Mouse (Mus musculus) mouse embryonic stem cell (cell line): ENCODE measurements around the gene Rwdd4a.

Source experiments
- in situ Hi-C, 2 experiments: fragments of 300-500 bp; cut with MboI; formaldehyde crosslinking; loops; 1 replicate in 1 of 2; 3 replicates in 1 of 2; pipeline ENCODE4 v1.14.3; 2019 to 2020; ENCODE audit warnings: low sequenced_read_pairs in 2 of 2, low pct_unique_long_range_greater_than_20kb in 1 of 2, mixed read lengths in 1 of 2; ENCODE audit not compliant: unreplicated experiment in 1 of 2

Rwdd4a gene

GRCm38 (mm10) chr8:47533344-47534125, at the start of gene Rwdd4a, which contains the start of gene Trappc11:
TSS of gene Rwdd4a (plus strand) at chr8:47533664.
TSS of gene Trappc11 (minus strand) at chr8:47533470.
- in situ Hi-C loops: no loop called here

GRCm38 (mm10) chr8:47487231-47487630, 46.2 kb upstream of the Rwdd4a start:
- in situ Hi-C loops: no loop called here

- in situ Hi-C loops: no loop called here
Observed at GRCm38 (mm10) chr8:47493106-47493505, 40.4 kb upstream of the Rwdd4a start.

DNA sequence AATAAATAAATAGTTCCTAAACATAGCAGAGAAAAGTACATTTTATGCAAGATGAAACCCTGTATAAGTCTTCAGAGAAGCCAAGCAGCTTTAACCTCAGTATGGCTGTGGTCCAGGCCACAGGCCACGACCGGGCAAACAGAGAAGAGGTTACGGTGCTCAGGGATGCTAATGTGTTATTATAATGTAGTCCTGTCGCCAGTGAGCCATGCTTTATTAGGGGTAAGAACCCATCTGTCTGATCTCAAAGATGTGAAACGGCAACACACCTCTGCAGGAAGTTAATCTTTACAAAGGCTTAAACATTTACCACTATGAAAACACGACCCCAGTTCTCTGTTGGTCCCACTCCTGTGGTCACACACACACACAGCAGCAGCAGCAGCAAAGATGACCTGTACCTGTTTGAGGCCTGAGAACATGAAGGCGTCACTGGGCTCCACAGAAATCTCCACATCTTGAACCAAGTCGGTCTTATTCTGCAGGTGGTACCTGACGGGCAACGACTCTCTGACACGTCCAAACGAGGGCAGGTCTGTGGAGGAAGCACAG, 38.8 kb upstream of the Rwdd4a start:
- in situ Hi-C loops: no loop called here

- in situ Hi-C loops: no loop called here
Observed at GRCm38 (mm10) chr8:47495428-47495827, 38.0 kb upstream of the Rwdd4a start.

GRCm38 (mm10) chr8:47501994-47502393, 31.5 kb upstream of the Rwdd4a start:
- in situ Hi-C loops: no loop called here

DNA sequence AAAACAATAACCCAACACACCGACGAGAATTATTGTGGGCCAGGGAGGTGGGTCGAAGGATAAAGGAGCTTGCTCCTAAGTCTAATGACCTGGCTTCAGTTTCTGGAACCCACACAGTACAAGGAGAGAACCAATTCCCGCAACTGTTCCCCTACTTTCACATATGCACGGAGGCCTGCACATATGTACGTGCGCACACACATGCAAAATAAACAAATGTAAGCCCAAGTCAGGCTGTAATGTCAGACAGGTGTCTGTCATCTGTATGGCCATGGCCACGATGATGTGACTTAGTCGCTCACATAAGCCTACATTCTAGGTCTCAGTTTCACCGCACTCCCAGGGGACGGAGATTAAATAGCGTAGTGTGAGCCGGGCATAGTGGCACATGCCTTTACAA, 30.9 kb upstream of the Rwdd4a start:
- in situ Hi-C loops: no loop called here

DNA sequence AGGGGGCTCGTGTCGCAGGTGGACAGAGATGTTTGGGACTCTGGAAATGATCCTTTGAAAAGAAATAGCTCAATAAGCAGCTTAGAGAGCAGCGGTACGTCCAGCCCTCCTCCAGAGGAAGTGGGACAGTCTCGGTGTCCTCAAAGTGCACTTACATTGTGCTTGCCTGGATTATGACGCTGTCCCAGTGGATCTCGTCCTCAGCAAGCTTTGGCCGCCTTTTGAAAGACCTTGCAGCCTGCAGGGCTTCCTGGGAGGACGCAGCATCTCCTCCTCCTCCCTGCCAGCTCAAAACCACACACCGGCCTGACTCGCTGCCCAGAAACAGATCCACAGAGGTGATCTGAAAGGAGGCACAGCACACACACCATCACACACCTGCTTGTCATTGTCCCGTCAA, 28.0 kb upstream of the Rwdd4a start:
- in situ Hi-C loops: no loop called here

DNA sequence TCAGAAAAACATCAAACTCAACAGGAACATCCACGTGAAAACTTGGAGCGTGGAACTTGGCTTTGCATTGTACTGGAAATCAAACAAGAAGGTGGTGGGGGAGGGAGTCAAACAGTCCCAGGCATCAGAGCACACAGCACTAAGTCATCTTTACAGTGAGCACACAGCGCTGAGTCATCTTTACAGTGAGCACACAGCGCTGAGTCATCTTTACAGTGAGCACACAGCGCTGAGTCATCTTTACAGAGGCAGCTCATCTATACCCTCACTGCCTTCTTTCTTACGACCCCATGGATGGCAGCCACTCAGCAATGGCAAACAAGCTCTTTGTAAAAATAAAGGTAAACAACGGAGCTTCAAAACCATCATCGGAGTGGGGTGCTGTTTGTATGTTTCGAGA, 22.5 kb upstream of the Rwdd4a start:
- in situ Hi-C loops: no loop called here

- in situ Hi-C loops: no loop called here
Observed at GRCm38 (mm10) chr8:47513601-47514000, 19.9 kb upstream of the Rwdd4a start.

DNA sequence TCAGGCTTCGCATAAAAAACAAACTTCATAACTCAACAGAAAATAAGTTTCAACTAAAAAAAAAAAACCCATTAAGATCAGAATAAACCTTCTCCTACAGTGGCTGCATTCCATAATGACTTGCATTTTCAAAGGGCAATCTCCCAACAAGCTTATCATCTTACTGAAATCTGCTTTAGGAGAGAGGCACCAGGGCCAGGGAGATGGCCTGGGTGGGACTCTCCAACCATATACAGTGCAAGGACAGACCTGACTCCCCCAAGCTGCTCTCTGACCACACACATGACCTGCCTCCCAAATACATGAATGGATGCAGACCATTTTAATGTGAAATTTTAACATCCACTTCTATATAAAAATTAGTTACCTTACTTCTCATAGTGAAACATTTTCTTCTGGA, 5.4 kb upstream of the Rwdd4a start:
- in situ Hi-C loops: no loop called here

GRCm38 (mm10) chr8:47538323-47538722, 4.9 kb downstream of the Rwdd4a start:
- in situ Hi-C loops: no loop called here

DNA sequence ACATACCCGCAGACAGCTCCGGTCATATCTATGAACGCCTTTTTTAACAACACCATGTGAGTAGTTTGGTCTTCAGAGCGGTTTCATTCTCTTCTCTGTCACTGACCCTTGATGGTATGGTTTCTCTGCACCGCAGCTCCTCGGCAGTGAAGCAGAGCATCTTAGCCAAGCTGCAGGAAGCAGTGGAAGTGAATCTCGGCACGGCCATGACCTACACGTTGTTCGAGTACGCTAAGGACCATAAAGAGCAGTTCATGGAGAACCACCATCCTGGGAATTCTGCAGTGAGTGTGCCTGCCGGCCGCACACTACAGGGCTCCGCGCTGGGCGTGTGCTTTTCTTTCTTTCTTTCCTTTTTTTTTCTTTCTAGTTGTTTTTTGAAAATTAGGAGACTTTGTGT, 9.3 kb downstream of the Rwdd4a start:
- in situ Hi-C loops: no loop called here

DNA sequence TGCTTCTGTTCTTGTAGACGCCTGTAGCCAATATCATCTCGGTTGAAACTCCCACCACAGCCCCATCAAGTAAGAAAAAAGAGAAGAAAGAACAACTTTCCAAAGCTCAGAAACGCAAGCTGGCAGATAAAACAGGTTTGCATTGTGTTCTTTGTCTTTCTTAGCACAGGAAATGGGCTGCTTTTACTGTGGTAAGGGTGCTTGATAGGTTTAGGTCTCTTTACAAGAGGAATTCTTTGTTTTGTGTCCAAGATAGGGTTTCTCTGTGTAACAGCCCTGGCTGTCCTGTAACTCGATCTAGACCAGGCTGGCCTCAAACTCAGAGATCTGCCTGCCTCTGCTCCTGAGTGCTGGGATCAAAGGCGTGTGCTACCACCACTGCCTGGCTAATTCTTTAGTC, 10.6 kb downstream of the Rwdd4a start:
- in situ Hi-C loops: no loop called here

- in situ Hi-C loops: no loop called here
Observed at GRCm38 (mm10) chr8:47547102-47547501, 13.6 kb downstream of the Rwdd4a start.

DNA sequence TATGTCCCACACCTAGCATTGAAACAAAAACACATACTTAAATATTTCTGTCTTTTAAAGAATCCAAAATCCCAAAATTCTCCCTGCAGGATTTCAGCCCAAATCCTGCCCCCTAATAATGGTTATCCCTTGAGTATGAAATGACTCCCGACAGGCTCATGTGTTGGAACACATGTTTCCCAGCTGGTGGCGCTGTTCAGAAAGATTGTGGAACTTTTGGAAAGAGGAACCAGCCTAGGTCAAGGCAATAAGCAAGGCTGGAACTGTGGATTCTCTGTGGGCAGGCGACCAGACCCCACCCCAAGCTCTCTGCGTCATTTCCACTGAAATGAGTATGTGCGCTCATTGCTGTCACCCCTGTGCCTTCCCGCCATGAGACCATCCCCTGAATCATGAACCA, 20.1 kb downstream of the Rwdd4a start:
- in situ Hi-C loops: no loop called here

GRCm38 (mm10) chr8:47556446-47556845, 23.0 kb downstream of the Rwdd4a start:
- in situ Hi-C loops: no loop called here

DNA sequence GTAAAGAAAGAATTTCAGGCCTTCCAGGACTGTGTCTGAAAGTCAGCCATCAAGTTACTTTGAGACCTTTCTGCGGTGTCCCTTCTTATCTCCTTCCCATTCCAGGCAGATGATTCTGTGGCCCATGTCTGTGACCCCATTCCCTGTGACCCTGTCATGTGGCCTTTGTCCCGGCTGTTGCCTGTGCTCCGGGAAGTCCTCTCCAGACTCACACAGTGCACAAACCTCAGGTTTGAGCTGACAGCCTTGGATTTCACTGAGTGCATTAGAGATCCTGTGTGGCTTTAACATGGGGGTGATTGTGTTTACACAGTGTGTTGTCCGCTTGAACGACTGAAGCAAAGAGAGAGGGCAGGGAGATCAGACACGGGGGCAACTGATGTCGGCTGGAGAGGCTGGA, 24.8 kb downstream of the Rwdd4a start:
- in situ Hi-C loops: no loop called here

GRCm38 (mm10) chr8:47560801-47561200, 27.3 kb downstream of the Rwdd4a start:
- in situ Hi-C loops: no loop called here

GRCm38 (mm10) chr8:47566551-47566950, 33.1 kb downstream of the Rwdd4a start:
- in situ Hi-C loops: no loop called here
